Mouse (Mus musculus) common myeloid progenitor, adult 5-6 weeks (primary cell): ENCODE measurements around the gene Tshz2. TPM values are rescaled to one million over a fixed set of nuclear protein-coding genes. Genes with fewer than 3 reads are reported as not detected.
"Not testable (repeated sequence)": the region's sequence is repeated elsewhere in the genome, so short reads cannot be mapped to it uniquely, and the experiment has no call there.

Experiments used
- ATAC-seq: replicated peaks from 2 replicates; pipeline ENCODE4 v1.8.0; 2016; ENCODE audit warnings: low read depth, mild to moderate bottlenecking, moderate TSS enrichment, inconsistent platforms; ENCODE audit not compliant: poor library complexity, severe bottlenecking
- total RNA-seq: library from RNA; stranded (forward); fragments of 200-1000, 187-1606 nt; gene quantifications from 2 replicates; pipeline ENCODE4 v1.2.3, GENCODE M21; 2017

The Tshz2 gene
- total RNA-seq, 1 experiment from 2014 or later, result not detected

DNA sequence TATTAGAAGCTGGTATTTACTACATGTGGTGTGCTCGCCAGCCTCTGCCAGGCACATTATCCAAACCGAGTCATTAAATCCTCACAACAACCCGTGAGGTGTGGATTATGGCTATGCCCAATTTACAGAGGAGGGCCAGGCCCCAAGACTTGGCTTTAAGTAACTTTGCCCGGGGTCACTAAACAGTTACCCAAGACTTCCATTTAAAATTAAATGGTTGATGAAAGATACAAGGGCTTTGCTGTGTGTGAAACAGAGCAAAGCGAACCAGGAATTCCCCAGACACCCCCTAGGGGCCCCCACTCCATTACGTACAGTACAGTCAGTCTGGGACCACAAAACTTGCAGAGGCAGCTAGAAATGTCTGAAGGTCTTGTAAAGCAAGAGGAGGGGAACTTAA is 210.7 kb downstream of the Tshz2 start:
- ATAC-seq, result no peak

DNA sequence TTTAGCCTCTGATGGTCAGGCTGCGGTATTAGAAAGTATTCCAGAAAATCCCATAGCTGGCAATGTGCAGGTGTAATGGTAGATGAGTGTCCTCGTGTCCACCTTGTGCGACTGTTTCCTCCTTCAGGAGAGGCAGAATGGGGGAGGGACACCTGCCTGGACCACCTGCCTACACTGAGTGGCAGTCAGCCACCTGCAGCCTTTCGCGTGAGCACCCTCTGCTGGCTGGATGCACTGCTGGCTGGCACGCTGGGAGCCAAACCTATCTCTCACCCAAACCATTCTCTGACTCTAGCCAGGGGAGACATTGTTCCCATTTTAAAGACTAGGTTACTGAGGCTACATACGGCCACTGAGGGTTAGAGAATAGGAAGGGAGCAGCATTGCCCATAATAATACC is 216.3 kb downstream of the Tshz2 start:
- ATAC-seq, result peak; percentile 63; the same call in 1 of the 2 replicates

DNA sequence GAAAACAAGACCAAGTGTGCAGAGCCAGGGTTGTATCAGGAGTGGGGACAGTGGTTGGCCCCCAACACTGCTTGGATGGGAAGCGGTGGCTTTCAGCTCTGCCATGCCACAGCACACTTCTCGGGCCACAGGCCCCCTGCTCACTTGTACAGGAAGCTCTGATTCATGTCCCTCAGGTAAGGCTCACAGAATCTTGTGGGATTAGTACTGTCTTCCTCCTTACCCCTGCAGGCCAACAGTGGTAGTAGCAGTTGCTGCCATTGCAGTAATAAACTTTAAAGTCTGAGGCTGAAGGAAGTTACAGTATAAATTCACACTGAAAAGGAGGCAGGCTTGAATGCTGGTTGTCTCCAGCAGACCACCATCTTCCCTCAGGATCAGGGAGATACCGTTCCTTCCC is 216.7 kb downstream of the Tshz2 start:
- ATAC-seq, result no peak

DNA sequence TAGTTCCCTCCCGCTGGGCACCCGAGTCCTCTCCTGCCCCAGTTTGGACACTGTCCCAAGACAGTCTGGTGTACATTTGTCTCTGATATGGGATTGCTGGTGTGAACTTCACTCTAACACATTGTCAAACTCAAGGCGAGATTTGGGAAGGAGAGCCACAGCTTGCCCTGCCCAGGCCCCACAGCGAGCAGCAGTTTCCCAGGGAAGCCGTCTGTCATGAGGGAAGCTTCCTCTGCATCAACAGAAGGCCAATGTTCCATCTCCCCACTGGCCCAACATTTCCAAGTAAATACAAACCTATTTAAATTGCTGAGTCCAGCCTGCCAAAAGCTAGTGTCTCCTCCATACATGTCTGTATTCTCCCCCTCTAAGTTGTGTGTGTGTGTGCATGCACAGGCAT is 218.8 kb downstream of the Tshz2 start:
- ATAC-seq, result no peak

DNA sequence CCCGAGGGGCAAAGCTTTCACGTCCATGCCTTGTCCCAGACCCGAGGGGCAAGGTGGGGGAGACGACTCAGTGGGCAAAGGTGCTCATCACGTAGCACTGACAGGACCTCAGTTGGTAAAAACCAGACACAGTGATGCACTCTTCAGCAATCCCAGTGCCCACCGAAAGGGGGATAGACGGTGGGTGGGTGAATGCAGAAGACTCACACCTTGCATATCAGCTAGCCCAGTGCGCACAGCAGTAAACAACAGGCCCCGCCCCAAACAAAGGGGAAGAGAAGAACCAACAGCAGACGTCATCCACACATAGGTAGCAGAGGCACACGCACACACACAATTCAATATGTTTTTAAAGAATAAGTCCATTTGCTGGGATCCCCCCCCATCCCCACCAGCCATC is 221.7 kb downstream of the Tshz2 start:
- no peak for ATAC-seq

DNA sequence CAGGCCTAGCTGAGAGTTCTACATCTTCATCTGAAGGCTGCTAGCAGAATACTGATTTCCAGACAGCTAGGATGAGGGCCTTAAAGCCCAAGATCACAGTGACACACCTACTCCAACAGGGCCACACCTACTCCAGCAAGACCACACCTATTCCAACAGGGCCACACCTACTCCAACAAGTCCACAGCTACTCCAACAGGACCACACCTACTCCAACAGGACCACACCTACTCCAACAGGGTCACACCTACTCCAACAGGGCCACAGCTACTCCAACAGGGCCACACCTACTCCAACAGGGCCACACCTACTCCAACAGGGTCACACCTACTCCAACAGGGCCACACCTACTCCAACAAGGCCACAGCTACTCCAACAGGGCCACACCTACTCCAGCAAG is 224.2 kb downstream of the Tshz2 start:
- not testable (repeated sequence) for ATAC-seq

DNA sequence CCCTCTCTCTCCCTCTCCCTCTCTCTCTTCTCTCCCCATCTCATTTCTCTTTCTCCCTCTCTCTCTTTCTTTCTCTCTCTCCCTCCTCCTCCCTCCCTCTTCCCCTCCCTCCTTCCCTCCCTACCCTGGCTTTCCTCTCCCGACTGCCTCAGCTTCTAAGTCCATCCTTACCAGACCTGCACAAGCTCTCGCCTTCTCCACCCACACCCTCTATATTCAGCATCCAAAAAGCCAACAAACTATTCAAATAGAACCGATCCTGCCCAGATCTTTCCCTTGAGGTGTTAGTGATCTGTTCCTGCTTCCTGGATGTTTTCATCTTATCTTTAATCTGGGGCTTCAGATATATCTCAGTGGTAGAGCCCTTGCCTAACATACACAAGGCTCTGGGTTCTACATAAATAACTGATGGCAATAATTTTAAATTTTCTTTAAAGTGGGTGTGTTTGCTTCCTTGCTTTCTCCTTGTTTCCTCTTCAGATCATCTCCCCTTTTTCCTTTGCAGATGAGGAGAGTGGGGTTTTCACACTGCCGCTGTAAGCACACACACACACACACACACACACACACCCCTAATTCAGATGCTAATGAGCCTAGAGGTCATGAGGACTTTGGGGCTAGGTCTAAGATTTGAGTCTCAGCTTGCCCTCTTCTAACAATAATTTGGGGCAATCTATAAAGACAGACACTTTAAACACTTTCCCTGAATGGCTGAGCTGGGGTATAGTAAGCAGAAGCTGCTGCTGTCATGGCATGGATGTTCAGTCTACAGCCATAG is 226.5 kb downstream of the Tshz2 start:
- ATAC-seq, result no peak

DNA sequence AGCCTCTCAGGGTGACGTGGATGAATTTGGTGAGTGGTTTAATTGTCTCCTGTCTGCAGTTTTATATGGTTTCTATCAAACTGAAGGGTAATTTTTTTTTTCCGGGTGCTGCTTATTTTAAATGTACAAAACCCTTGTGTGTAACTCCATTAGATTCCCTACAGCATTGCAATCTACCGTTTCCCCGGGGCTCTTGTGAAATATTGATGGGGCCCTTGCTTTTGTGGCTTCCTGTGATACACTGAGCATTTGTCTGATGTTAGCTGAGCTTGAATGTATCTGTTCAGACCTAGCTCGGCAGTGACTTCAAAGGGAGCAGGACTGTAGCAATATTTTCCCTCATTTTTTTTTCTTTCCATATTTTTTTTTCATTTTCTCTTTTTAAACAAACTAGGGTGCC is 228.1 kb downstream of the Tshz2 start:
- ATAC-seq, result no peak

DNA sequence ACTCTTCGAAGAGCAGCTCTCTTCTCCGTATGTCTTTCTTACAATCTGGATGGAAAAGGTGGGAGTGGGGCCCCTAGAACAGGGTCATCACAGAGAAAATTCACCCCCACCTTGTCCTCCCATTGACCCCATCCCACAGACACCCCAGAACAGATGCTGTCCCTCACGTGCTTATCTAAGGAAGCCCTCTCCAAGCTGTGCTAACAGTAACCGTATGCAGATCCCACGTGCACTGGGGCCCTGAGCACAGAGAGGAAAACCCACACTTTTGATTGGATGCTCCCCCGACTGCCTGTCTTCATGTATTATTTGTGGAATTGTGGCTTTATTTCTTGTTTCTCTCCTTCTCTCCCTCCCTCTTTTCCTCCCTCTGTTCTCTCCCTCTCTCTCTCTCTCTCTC is 229.9 kb downstream of the Tshz2 start:
- no peak for ATAC-seq

DNA sequence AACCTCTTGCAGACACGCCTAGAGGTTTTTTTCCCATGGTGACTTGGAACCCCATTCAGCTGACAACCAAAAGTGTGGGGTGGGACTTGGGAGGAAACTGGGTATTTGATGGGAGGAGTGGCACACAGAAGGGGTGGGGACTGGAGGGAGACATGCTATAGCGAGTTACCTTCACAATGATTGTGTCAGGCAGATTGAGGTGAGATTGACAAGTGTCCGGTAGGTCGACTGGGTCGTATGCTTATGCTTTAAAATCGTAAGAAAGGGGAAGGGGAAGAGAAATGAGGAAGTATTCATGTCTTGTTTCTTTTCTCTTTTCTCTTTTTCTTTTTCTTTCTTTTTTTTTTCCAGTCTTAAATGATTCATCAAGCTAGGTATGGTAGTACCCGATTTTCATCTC is 236.7 kb downstream of the Tshz2 start:
- peak; percentile 51 for ATAC-seq

DNA sequence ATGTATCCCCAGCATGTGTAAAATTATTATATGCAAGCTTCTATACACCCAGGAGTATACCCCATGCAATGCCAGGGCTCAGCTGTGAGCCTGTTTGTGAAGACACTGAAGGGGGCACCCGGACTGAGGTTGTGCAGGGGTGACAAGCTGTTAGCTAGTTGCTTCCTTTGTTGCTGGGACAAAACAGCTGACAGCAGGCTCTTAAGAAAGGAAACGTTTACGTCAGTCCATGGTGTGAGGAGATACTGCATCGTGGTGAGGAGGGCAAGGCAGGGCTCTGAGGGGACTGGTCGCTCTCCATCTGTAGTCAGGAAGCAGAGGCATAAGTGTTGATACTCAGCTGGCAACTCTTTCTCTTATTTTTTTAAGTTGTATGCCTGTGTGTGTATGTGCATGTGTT is 237.7 kb downstream of the Tshz2 start:
- no peak for ATAC-seq

DNA sequence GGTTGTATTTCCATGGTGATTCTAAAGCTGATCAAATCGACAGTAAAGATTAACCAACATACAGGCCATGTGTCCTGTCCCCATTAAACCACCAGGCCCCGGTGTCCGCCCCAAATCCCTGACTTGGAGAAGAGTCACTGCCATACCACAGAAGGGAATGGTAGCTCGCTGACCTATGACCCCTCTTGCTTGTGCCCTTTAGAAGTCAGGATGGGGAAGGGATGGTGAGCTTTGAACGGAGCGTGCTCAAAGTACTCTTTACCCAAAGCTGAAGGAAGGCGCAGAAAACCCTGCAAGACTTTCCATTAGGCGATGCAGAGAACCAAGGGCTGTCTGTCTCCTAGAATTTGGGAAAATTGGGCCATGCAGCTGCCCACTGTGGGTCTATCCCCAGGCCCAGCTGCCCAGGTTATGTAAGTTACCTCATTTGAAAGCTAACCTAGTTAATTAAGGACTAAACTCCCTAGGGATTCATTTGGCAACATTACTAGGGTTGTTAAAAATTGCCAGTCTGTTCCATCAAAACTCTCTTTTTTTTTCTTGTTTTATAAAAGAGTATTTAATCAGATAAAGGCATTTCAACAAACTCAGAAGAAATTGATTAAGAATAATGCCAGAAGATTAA is 238.7 kb downstream of the Tshz2 start:
- ATAC-seq, result no peak

DNA sequence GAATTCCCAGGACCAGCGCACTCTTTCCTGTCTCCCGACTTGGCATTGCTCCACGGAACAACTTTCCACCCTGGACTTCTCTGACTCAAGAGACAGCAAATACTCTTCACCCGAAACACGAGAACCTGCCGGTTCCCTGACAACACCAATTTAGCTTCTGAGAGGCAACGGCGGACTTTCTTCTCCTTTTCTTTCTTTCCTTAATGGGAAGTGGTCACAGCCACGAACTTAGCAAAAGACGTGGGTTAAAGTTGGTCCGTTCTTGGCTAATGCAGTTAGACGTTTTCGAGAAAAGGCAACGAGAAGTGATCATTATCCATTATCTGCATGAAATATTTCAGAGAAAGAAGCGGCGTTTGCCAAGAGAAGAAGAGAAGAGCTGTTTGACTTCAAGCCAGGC is 240.6 kb downstream of the Tshz2 start:
- ATAC-seq, result peak; percentile 48

DNA sequence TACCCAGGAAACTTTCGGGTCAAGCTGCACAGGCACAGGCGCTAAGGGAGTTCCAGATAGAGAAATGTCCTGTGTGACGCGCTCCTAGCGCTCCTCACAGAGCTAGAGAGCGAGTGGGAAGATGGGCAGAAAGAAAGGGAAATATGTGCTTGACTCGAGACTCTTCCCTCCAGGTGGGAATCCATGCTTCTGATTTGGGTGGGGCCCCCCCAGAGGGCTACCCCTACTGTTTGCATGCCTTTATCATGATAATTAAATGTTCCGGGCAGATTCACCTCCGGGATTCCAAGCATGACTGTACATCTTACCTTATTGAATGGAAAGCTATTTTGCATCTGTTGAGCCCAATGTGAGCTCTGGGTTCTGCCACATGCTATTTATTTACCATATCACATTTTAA is 255.1 kb downstream of the Tshz2 start:
- ATAC-seq, result no peak

DNA sequence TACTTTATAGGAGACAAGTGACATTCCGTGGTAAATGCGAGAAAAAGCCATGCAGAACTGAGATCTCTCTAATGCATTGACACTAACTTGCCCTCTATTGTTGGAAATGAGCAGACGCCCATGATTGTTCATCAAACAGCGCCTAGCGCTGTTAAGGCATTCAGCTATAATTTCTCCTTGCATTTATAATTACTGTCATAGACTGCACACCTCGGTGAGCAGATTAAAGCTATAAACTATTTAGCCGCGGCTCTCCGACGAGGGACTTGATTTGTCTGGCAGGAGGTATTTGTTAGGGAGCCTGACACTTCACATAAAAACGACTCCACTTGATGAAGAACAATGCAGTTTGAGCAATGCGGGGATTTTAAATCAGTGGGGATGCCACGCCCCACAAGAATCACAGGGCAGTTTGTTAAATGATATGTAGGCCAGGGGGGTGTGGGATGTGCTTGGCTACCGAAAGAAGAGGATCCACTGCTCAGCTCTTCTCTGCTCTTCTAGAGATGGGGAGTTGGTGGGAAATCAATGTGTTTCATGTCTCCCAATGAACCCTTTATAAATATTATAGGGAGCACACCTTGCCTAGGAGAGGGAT is 259.7 kb downstream of the Tshz2 start:
- no peak for ATAC-seq

DNA sequence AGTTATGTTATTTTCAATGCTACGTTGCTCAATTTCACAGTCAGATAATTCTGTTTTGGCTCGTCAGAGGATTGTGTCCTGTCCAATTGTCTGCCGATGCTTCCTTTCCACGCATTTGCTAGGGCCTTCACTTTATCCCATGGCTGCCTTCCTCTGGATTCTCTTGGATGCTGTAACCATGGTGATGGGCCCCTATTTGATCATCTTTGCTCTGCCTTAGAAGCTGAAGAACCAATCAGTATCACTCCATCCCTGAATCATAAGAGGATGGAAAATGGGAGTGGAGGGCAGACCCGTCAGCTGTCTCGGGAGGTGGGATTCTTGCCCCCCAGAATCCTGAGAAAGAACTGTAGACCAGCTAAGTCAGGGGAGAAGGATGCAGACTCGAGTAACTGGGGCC is 270.1 kb downstream of the Tshz2 start:
- ATAC-seq, result no peak

DNA sequence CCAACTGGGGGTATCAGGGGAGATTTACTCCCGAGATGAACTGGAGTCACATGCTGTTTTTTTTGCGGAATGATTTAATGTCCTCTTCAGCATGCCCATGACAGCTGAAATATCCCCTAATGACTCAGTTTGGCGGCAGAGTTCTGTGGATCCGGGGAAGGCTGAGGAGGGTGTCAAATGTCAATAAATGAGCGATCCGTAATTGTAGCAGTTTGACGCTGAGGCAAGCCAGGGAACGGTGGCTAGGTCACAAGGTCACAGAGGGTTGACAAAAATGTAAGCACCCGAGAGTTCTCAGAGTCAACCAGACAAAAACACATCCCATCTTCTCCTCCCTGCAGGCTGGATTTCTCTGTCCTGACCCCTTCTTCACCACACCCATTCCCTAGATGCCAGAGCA is 273.6 kb downstream of the Tshz2 start:
- ATAC-seq, result no peak

DNA sequence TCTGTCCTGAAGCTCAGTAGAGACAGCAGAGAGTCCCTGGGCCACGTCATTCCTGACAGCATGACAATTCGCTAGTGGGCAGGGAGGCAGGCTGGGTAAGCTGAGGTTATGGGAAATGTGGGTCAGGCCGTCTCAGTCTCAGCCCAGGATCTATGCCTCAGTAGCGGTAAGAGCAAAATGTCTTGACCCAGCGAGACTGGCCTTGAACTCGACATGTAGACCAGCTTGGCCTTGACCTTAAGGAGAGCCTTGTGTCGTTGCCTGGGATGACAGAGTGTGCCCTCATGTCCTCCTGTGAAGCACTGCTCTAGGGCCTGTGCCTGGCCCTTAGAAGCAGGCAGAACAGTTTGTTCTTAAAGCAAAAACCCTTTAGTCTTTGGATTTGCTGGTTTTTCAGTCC is 275.2 kb downstream of the Tshz2 start:
- ATAC-seq, result no peak

DNA sequence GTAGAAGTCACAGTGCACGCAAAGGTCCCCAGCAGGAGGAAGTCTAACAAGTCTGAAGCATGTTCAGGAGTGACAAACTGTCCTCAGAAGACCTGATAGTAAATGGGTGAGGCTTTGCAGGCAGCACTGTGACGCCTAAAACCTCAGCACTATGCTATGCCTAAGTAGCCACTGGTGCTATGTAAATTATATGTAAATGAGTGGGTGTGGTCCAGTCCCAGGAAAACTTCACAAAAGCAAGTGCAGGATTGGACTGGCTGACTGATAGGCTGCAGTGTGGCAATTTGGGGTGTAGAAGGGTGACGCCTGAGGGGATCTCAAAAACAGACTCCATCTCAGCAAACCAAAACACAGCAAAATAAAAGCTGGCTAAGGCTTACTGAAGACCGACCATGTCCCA is 277.8 kb downstream of the Tshz2 start:
- ATAC-seq, result no peak

DNA sequence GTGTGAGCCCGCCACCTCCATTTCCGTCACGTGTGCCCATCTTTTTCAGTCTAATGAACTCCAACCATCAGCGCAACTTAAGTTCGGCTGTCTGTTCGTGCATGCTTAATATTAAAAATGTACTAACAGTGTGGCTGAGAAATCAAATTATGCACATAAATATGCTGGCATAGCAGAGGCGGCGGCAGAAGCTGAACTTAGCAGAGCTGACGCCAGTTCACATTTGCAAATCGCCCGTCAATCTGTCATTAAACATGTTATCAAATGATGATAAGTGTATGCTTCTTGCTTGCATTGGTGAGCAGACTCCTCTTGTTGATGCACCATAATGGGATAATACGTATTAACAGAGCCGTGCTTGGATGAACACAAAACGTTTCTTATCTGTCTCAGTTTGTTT is 280.0 kb downstream of the Tshz2 start:
- ATAC-seq, result no peak

DNA sequence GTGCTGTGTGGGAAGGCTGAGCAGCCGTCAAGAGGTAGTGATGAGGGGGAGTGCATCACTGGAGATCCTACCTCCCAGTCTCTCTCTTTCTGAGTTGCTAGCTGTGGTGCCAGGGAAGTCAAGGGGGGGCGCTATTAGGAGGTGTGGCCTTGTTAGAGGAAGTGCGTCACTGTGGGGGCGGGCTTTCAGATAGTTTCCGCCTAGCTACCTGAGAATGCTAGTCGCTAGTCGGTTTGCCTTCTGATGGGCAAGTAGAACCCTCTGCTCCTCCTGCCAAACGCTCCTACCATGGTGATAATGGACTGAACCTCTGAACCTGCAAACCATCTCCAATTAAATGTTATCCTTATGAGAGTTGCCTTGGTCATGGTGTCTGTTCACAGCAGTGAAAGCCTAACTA is 282.1 kb downstream of the Tshz2 start:
- ATAC-seq, result no peak

DNA sequence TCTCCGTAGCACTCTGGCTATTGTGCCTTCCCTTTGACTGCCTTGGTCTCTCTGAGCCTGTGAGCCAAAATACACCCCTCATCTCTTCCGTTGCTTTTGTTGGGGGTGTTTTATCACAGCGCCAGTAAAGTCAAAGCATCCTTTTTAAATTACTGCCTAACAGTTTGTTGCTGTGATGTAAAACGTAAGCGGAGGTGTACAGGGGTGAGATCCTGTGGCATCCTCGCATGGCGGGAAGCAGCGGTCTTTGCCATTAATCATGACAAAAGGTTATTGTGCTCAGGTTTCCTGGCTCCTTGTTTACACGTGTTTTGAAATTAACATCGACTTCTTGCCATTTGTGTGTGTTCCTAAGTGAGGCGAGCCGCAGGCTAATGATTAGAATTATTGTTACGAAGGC is 282.5 kb downstream of the Tshz2 start:
- no peak for ATAC-seq
